Mouse (Mus musculus): Measurements from ENCODE around the gene Slc25a12. TPM values are rescaled to one million over a fixed set of nuclear protein-coding genes. Genes with fewer than 3 reads are reported as not detected.

Gene Slc25a12
- polyA plus RNA-seq, 1 experiment: 8.4 TPM

DNA sequence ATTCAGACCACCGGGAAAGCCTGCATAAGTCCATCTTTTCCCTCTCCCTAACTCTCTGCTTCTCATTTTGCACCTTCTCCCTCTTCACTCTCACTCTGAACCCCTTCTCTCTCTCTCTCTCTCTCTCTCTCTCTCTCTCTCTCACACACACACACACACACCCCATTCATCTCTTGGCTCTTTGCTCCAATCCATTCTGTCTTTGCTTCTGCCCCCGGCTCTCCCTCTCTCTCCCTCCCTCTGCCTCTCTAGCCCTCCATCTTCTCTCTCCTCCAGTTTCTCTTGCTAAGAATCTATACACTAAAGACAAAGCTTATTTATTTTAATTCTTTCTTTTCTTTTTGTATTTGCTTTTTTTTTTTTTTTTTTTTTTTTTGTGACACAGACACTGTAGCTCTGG, 57.8 kb downstream of the Slc25a12 start:
- Histone ChIP-seq H3K36me3 (ENCODE audit: control insufficient read depth, insufficient read depth, low read length) (peaks cover 9% of the 10 kb centered on the region; the same call in 1 of the 2 replicates), H3K27ac (ENCODE audit: insufficient read depth, low read depth, low read length) (no peak overlapping the region), H3K4me3 (ENCODE audit: low read depth, low read length) (no peak overlapping the region), H3K4me1 (ENCODE audit: control insufficient read depth, insufficient read depth, insufficient read length, low read length) (no peaks in the 10 kb centered on the region), H3K27me3 (ENCODE audit: control insufficient read depth, insufficient read depth, low read length) (no peaks in the 10 kb centered on the region)
- WGBS: 75% methylated on average over 2 of the region's 2 CpGs
- no peak for TF ChIP-seq POLR2A (IDR thresholded peaks at IDR 0.05; ENCODE audit: low read depth, low read length)
- no peak for TF ChIP-seq CTCF (IDR thresholded peaks at IDR 0.05; ENCODE audit: extremely low read depth, insufficient read length, insufficient replicate concordance, low read depth, low read length)

GRCm38 (mm10) chr2:71306357-71306756, 61.2 kb downstream of the Slc25a12 start:
- no peaks in the 10 kb centered on the region for H3K27me3 ChIP-seq (ENCODE audit: control insufficient read depth, insufficient read depth, low read length)

GRCm38 (mm10) chr2:71304821-71305220, 62.7 kb downstream of the Slc25a12 start:
- Histone ChIP-seq H3K27ac (ENCODE audit: insufficient read depth, low read depth, low read length) (no peak overlapping the region), H3K4me1 (ENCODE audit: control insufficient read depth, insufficient read depth, insufficient read length, low read length) (peaks cover 2% of the 10 kb centered on the region; the same call in 1 of the 2 replicates), H3K27me3 (ENCODE audit: control insufficient read depth, insufficient read depth, low read length) (no peaks in the 10 kb centered on the region), H3K4me3 (ENCODE audit: low read depth, low read length) (no peak overlapping the region), H3K36me3 (ENCODE audit: control insufficient read depth, insufficient read depth, low read length) (0 out of 2 replicates have a peak, but pooled peaks cover 2% of the 10 kb centered on the region)
- no peak for TF ChIP-seq CTCF (IDR thresholded peaks at IDR 0.05; ENCODE audit: extremely low read depth, insufficient read length, insufficient replicate concordance, low read depth, low read length)
- TF ChIP-seq POLR2A (IDR thresholded peaks at IDR 0.05; ENCODE audit: low read depth, low read length): no peak
- 79% methylated on average over 3 of the region's 3 CpGs for WGBS

More at GRCm38 (mm10) chr2:71306357-71306756, 61.2 kb downstream of the Slc25a12 start:
- Histone ChIP-seq H3K4me3 (ENCODE audit: low read depth, low read length) (no peak overlapping the region), H3K4me1 (ENCODE audit: control insufficient read depth, insufficient read depth, insufficient read length, low read length) (peaks cover 2% of the 10 kb centered on the region; the same call in 1 of the 2 replicates), H3K27ac (ENCODE audit: insufficient read depth, low read depth, low read length) (no peak overlapping the region), H3K36me3 (ENCODE audit: control insufficient read depth, insufficient read depth, low read length) (peaks cover 5% of the 10 kb centered on the region; the same call in 1 of the 2 replicates)
- no peak for TF ChIP-seq CTCF (IDR thresholded peaks at IDR 0.05; ENCODE audit: extremely low read depth, insufficient read length, insufficient replicate concordance, low read depth, low read length)
- no peak for TF ChIP-seq POLR2A (IDR thresholded peaks at IDR 0.05; ENCODE audit: low read depth, low read length)

DNA sequence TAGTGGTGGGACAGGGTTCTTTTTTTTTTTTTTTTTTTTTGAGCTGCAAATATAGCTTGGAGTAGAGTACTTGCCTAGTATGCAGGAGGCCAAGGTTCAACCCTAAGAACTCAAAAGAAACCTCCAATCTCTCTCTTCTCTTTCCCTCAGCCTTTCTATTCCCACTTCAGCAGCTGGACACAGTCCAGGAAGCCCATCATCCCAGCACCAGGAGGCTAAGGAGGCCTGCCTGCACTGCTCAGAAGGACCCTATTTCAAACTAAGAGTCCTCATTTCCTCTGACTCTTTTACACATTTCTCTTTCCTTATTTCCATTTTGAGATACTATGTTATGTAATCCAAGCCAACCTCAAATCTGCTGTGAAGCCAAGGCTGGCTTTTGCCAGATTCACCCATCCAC, 64.3 kb downstream of the Slc25a12 start:
- H3K4me1 ChIP-seq (ENCODE audit: control insufficient read depth, insufficient read depth, insufficient read length, low read length): peaks cover 2% of the 10 kb centered on the region; the same call in 1 of the 2 replicates
- TF ChIP-seq POLR2A (IDR thresholded peaks at IDR 0.05; ENCODE audit: low read depth, low read length): no peak
- no peak for TF ChIP-seq CTCF (IDR thresholded peaks at IDR 0.05; ENCODE audit: extremely low read depth, insufficient read length, insufficient replicate concordance, low read depth, low read length)
- H3K27ac ChIP-seq (ENCODE audit: insufficient read depth, low read depth, low read length): no peak overlapping the region
- H3K36me3 ChIP-seq (ENCODE audit: control insufficient read depth, insufficient read depth, low read length): 0 out of 2 replicates have a peak, but pooled peaks cover 2% of the 10 kb centered on the region
- H3K4me3 ChIP-seq (ENCODE audit: low read depth, low read length): no peak overlapping the region
- no peaks in the 10 kb centered on the region for H3K27me3 ChIP-seq (ENCODE audit: control insufficient read depth, insufficient read depth, low read length)

DNA sequence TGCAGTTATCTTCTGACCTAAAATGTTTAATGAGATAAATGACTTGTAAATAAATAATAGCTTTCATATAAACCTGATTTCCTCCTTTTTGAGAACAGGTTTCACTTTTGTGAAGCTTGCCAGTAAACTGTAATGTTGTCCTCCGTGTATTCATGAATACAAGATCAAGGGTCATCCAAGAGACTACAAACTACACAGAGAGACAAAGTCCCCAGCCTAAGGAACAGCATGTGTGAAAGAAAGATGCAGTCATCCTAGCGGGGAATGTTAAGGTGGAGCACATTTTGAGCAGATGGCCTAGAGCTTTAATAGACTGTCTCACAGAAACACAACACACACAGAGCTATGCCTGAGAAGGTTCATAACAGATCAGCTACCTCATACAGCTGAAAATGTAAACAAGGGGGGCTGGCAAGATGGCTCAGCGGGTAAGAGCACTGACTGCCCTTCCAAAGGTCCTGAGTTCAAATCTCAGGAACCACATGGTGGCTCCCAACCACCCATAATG, 65.3 kb downstream of the Slc25a12 start:
- 41% methylated on average over 3 of the region's 3 CpGs for WGBS
- Histone ChIP-seq H3K27ac (ENCODE audit: insufficient read depth, low read depth, low read length) (no peak overlapping the region), H3K27me3 (ENCODE audit: control insufficient read depth, insufficient read depth, low read length) (no peaks in the 10 kb centered on the region), H3K36me3 (ENCODE audit: control insufficient read depth, insufficient read depth, low read length) (0 out of 2 replicates have a peak, but pooled peaks cover 2% of the 10 kb centered on the region), H3K4me3 (ENCODE audit: low read depth, low read length) (no peak overlapping the region), H3K4me1 (ENCODE audit: control insufficient read depth, insufficient read depth, insufficient read length, low read length) (peaks cover 2% of the 10 kb centered on the region; the same call in 1 of the 2 replicates)
- no peak for TF ChIP-seq POLR2A (IDR thresholded peaks at IDR 0.05; ENCODE audit: low read depth, low read length)
- no peak for TF ChIP-seq CTCF (IDR thresholded peaks at IDR 0.05; ENCODE audit: extremely low read depth, insufficient read length, insufficient replicate concordance, low read depth, low read length)

DNA sequence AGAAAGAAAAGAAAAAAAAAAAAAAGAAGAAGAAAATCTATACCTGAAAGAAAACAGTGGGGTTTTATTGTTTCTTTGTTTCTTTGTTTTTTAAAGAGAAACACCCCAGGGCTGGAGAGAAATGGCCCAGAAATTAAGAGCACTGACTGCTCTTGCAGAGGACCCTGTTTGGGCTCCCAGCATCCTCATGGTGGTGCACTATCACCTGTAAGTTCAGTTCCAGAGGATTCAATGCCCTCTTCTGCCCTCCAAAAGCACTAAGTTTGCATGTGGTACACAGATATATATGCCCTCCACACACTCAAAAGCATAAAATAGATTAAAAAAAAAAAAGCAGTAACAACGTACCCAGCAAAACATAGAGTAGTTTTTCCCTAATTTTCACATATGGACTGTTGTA, 68.8 kb downstream of the Slc25a12 start:
- WGBS: 93% methylated on average over 1 of the region's 1 CpGs
- Histone ChIP-seq H3K27me3 (ENCODE audit: control insufficient read depth, insufficient read depth, low read length) (no peaks in the 10 kb centered on the region), H3K4me1 (ENCODE audit: control insufficient read depth, insufficient read depth, insufficient read length, low read length) (peaks cover 2% of the 10 kb centered on the region; the same call in 1 of the 2 replicates), H3K27ac (ENCODE audit: insufficient read depth, low read depth, low read length) (no peak overlapping the region), H3K36me3 (ENCODE audit: control insufficient read depth, insufficient read depth, low read length) (peaks cover 2% of the 10 kb centered on the region; the same call in 1 of the 2 replicates), H3K4me3 (ENCODE audit: low read depth, low read length) (no peak overlapping the region)
- TF ChIP-seq CTCF (IDR thresholded peaks at IDR 0.05; ENCODE audit: extremely low read depth, insufficient read length, insufficient replicate concordance, low read depth, low read length) (no peak), POLR2A (IDR thresholded peaks at IDR 0.05; ENCODE audit: low read depth, low read length) (no peak)

GRCm38 (mm10) chr2:71297501-71297900, 70.0 kb downstream of the Slc25a12 start:
- no peak for TF ChIP-seq CTCF (IDR thresholded peaks at IDR 0.05; ENCODE audit: extremely low read depth, insufficient read length, insufficient replicate concordance, low read depth, low read length)
- no peak for TF ChIP-seq POLR2A (IDR thresholded peaks at IDR 0.05; ENCODE audit: low read depth, low read length)
- Histone ChIP-seq H3K27me3 (ENCODE audit: control insufficient read depth, insufficient read depth, low read length) (no peaks in the 10 kb centered on the region), H3K36me3 (ENCODE audit: control insufficient read depth, insufficient read depth, low read length) (peaks cover 2% of the 10 kb centered on the region; the same call in 1 of the 2 replicates), H3K4me1 (ENCODE audit: control insufficient read depth, insufficient read depth, insufficient read length, low read length) (peaks cover 2% of the 10 kb centered on the region; the same call in 1 of the 2 replicates), H3K4me3 (ENCODE audit: low read depth, low read length) (no peak overlapping the region), H3K27ac (ENCODE audit: insufficient read depth, low read depth, low read length) (no peak overlapping the region)
- 82% methylated on average over 1 of the region's 1 CpGs for WGBS

Data from small intestine, adult 2 months (tissue).